In the genomic region with DNA sequence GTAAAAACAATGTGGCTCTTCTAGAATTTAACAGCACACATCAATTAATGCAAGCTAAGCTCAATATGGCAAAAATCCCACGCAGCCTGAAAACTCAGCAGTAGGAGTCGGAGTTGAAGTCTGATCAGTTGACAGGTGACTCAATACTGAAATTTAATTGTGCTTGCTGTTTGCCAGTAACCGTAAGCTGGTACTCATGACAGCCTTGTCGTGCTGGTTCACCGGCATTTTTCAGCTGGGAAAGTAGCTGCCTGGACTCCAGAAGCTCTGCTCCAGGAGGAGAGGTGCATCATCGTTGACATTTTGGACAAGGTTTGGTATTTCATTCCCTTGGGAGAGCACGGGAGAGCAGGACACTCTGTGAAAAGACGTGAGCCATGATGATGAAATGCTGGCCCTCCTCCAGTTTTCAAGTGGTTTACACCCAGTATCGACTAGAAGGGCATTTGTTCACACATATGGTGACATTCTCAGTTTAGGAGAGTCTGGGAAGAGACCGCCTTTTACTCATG, we compare ENCODE assay signal across 9 mouse cellular contexts.
A peak's percentile ranks its signal among the peaks of the same experiment; 100 is the strongest.
DNase-seq lines count a peak whose midpoint lies in the region; ATAC-seq and TF ChIP-seq lines count a peak whose summit lies in the region.
"Had no signal": no experiment of that assay in that cellular context is flagged by ENCODE, and none has a peak within 500 bp of the region (broad histone marks: within the 10 kb centered on the region; RNA-seq: fewer than 3 reads in every experiment).

No protein-coding gene starts in this region.

- no peak for TF ChIP-seq CTCF in midbrain, postnatal 0 days (IDR thresholded peaks at IDR 0.05)

- H3K27ac ChIP-seq in embryonic facial prominence, embryonic 14.5 days (replicated peaks; ENCODE audit: low read depth, low read length) = no peak overlapping the region; the same call in 1 of the 2 replicates
- H3K27ac ChIP-seq in embryonic facial prominence, embryonic 10.5 days (replicated peaks) = no peak overlapping the region
- no peak overlapping the region for H3K27ac ChIP-seq in midbrain, postnatal 0 days (ENCODE audit: low read depth, low read length)
- H3K27ac ChIP-seq in midbrain, embryonic 10.5 days (replicated peaks) = no peak overlapping the region

- ATAC-seq in embryonic facial prominence, embryonic 14.5 days (ENCODE audit: low read depth) = no peak
- no peak for ATAC-seq in midbrain, postnatal 0 days (ENCODE audit: low FRiP score)
- no peak for ATAC-seq in megakaryocyte, adult 5-6 weeks (ENCODE audit: poor library complexity, severe bottlenecking)

- 61% methylated on average over 10 of the region's 10 CpGs for WGBS in embryonic facial prominence, embryonic 14.5 days
- WGBS in embryonic facial prominence, embryonic 10.5 days = 81% methylated on average over 10 of the region's 10 CpGs
- WGBS in midbrain, postnatal 0 days = 79% methylated on average over 10 of the region's 10 CpGs
- WGBS in midbrain, embryonic 10.5 days = 90% methylated on average over 10 of the region's 10 CpGs

- H3K9me3 ChIP-seq in embryonic facial prominence, embryonic 14.5 days (ENCODE audit: control insufficient read depth, low read length) = no peaks in the 10 kb centered on the region
- no peaks in the 10 kb centered on the region for H3K9me3 ChIP-seq in embryonic facial prominence, embryonic 10.5 days
- H3K9me3 ChIP-seq in midbrain, postnatal 0 days (ENCODE audit: low read length) = no peaks in the 10 kb centered on the region
- no peaks in the 10 kb centered on the region for H3K9me3 ChIP-seq in midbrain, embryonic 10.5 days (replicated peaks)
- H3K9me3 ChIP-seq: megakaryocyte, embryonic 14.5 days had no signal

- H3K4me3 ChIP-seq in embryonic facial prominence, embryonic 14.5 days (ENCODE audit: low read depth, low read length) = no peak overlapping the region
- no peak overlapping the region for H3K4me3 ChIP-seq in embryonic facial prominence, embryonic 10.5 days
- H3K4me3 ChIP-seq in midbrain, postnatal 0 days (ENCODE audit: low read depth, low read length) = no peak overlapping the region
- H3K4me3 ChIP-seq in midbrain, embryonic 10.5 days = no peak overlapping the region
- H3K4me3 ChIP-seq: megakaryocyte, embryonic 14.5 days had no signal

- H3K9ac ChIP-seq in embryonic facial prominence, embryonic 14.5 days (ENCODE audit: low read depth, low read length) = no peak overlapping the region
- no peak overlapping the region for H3K9ac ChIP-seq in midbrain, postnatal 0 days (replicated peaks; ENCODE audit: low read length, poor library complexity, severe bottlenecking)

- H3K4me1 ChIP-seq in embryonic facial prominence, embryonic 14.5 days (ENCODE audit: control insufficient read depth, insufficient read depth, low read length) = no peaks in the 10 kb centered on the region
- no peaks in the 10 kb centered on the region for H3K4me1 ChIP-seq in embryonic facial prominence, embryonic 10.5 days
- H3K4me1 ChIP-seq in midbrain, postnatal 0 days (ENCODE audit: insufficient read depth, low read length) = no peaks in the 10 kb centered on the region
- H3K4me1 ChIP-seq in midbrain, embryonic 10.5 days = no peaks in the 10 kb centered on the region
- H3K4me1 ChIP-seq: megakaryocyte, embryonic 14.5 days had no signal

- DNase-seq in embryonic facial prominence, embryonic 14.5 days (ENCODE audit: low spot score) = peak; percentile 50
- DNase-seq in embryonic facial prominence, embryonic 10.5 days (ENCODE audit: low spot score) = no peak
- DNase-seq in midbrain, postnatal 0 days (ENCODE audit: low spot score) = peak; percentile 6
- DNase-seq in midbrain, embryonic 10.5 days (ENCODE audit: low spot score) = no peak
- DNase-seq in layer of hippocampus, postnatal 25 days (ENCODE audit: extremely low spot score in 1 of 2, low spot score in 1 of 2) = peak; percentile 26 to 42
- DNase-seq in spleen, postnatal 36 days (ENCODE audit: low spot score in 2 of 2) = no peak
- no peak for DNase-seq in spleen, postnatal 10 days (ENCODE audit: low spot score in 2 of 2)

- H3K36me3 ChIP-seq in embryonic facial prominence, embryonic 14.5 days (ENCODE audit: control insufficient read depth, insufficient read depth, low read length) = no peaks in the 10 kb centered on the region
- no peaks in the 10 kb centered on the region for H3K36me3 ChIP-seq in embryonic facial prominence, embryonic 10.5 days (replicated peaks)
- no peaks in the 10 kb centered on the region for H3K36me3 ChIP-seq in midbrain, postnatal 0 days (ENCODE audit: insufficient read depth, low read length)
- no peaks in the 10 kb centered on the region for H3K36me3 ChIP-seq in midbrain, embryonic 10.5 days

- H3K27me3 ChIP-seq in embryonic facial prominence, embryonic 14.5 days (replicated peaks; ENCODE audit: control insufficient read depth, insufficient read depth, low read length) = no peaks in the 10 kb centered on the region
- H3K27me3 ChIP-seq in embryonic facial prominence, embryonic 10.5 days (replicated peaks; ENCODE audit: low read depth, poor library complexity, severe bottlenecking) = no peaks in the 10 kb centered on the region
- no peaks in the 10 kb centered on the region for H3K27me3 ChIP-seq in midbrain, postnatal 0 days (ENCODE audit: insufficient read depth, low read length)
- no peaks in the 10 kb centered on the region for H3K27me3 ChIP-seq in midbrain, embryonic 10.5 days (ENCODE audit: low read depth, poor library complexity, severe bottlenecking)

- no peak overlapping the region for H3K4me2 ChIP-seq in embryonic facial prominence, embryonic 14.5 days (ENCODE audit: low read depth, low read length)
- no peak overlapping the region for H3K4me2 ChIP-seq in midbrain, postnatal 0 days (ENCODE audit: low read depth, low read length, poor library complexity, severe bottlenecking)

Comparison
In these comparisons a context has a peak if more than half of its experiments do, and no peak if none do; other contexts are left out.
1. DNase-seq: peak in embryonic facial prominence, embryonic 14.5 days (single experiment), midbrain, postnatal 0 days (single experiment) and layer of hippocampus, postnatal 25 days (2 of 2); none in embryonic facial prominence, embryonic 10.5 days (single experiment), midbrain, embryonic 10.5 days (single experiment), spleen, postnatal 36 days (0 of 2) and spleen, postnatal 10 days (0 of 2).